Mouse (Mus musculus) granulocyte monocyte progenitor cell, adult 5-6 weeks (primary cell): Measurements from ENCODE around the gene Gm49601. TPM values are rescaled to one million over a fixed set of nuclear protein-coding genes. Genes with fewer than 3 reads are reported as not detected.

Experiments used
- ATAC-seq: replicated peaks from 2 replicates; pipeline ENCODE4 v1.8.0; 2016; ENCODE audit warnings: mild to moderate bottlenecking, moderate TSS enrichment, inconsistent platforms; ENCODE audit not compliant: poor library complexity, severe bottlenecking
- total RNA-seq, 2 experiments: library from RNA; stranded (forward) in 1 of 2; stranded (reverse) in 1 of 2; fragments of 200-712, 200-1000 nt in 1 of 2; fragments of >200 nt in 1 of 2; fragmentation: Nextera tagmentation in 1 of 2; gene quantifications; 2 replicates each; pipeline ENCODE4 v1.2.3; 2014 to 2017

The Gm49601 gene
- total RNA-seq (2014; fragmentation: Nextera tagmentation) (1.9 TPM in 1 of 2 replicates, not detected in the other), total RNA-seq (2017) (not detected in 2 replicates)

DNA sequence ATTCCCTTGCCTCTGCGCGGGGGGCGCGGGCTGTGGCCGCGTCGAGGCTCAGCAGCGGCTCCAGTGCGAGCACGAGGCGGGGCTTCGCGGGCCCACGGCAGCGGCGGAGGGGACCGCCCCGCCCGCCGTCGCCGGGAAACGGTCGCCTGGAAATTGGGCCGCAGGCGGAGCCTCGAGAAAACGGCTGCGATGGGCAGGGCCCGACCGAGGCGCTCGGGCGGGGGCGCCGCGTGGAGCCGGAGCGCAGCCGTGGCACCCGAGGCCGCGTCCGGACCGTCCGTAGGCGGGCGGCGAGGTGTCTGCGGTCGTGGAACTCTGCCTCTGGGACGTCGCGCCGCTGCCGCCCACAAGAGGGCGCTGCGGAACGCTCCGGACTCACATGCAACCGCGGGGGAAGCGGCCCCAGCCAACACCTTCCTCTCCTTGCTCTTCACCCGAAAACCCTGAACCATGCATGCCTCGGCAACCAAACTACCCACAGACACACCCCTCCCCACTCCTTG is at the start of gene Gm49601:
Gm49601 (minus strand) TSS at position 52 of the 503 bp plus-strand sequence.
- ATAC-seq: peak; percentile 73

DNA sequence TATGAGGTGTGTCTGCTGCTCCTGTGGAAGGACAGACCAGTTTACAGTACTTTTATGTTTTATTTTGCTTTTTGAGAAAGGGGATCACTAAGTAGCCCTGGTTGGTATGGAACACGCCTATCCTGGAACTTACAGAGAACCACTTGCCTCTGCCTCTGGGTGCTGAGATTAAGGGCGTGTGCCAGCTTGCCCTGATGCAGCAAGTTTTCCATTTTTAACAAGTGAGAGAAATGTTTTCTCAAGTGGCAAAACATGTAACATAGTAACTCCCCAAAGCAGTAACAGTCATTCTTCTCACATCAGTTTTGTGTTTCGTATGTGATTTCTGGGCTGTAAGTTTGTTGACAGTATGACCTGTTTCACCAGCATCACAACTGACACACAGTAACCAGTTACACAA is 46.8 kb upstream of the Gm49601 start:
- no peak for ATAC-seq

DNA sequence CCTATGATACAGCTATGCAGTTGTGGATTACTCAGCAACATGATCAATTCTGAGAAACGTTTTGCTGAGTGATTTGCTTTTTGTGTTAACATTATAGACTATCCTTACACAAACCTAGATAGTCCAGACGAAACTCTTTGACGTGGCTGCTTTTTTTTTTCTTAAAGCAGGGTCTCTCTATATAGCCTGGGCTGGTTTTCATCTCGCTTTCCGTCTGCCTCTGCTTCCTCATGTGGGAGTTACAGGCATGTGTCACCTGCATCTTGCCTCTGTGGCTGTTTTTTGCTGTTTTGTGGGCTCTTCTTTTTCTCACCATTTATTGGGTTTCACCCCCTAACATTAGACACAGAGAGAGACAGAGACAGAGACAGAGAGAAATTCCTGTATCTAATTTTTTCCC is 45.8 kb upstream of the Gm49601 start:
- ATAC-seq: no peak

DNA sequence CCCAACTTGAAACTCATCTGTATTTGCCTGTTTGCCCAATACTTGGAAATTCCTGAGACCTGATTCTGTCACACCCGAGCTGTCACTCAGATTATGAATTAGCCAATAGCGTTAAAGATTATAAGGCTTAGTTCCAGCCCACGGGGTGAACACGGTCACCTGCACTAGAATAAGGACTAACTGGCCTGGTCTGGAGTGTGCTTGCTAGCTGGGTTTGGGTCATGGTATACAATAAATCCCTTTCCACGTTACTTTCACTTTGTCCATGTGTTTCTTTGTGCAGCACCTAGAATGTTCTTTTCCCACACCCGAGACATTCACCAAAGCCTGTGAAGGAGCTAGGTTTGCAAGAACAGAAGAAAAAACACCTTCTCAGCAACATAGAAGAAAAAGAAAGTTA is 43.7 kb upstream of the Gm49601 start:
- ATAC-seq: no peak

DNA sequence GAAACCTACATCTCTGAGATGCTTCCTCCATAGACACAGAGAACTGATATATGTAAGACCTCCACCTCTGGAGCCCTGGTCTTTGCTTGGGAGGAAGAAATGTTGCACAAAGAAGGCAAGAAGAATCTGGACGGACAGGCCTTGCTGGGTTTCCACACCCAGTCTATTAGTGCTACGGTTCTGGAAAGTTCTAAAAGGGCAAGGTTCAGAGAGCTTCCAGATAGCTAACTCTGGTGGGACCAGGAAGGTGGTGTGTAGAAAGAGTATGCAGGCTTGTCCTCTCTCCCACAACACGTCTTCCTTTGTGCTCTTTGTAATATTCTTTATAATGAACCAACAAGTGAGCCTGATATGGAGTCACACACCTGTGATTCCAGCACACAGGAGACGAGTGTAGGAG is 32.4 kb upstream of the Gm49601 start:
- ATAC-seq: no peak

DNA sequence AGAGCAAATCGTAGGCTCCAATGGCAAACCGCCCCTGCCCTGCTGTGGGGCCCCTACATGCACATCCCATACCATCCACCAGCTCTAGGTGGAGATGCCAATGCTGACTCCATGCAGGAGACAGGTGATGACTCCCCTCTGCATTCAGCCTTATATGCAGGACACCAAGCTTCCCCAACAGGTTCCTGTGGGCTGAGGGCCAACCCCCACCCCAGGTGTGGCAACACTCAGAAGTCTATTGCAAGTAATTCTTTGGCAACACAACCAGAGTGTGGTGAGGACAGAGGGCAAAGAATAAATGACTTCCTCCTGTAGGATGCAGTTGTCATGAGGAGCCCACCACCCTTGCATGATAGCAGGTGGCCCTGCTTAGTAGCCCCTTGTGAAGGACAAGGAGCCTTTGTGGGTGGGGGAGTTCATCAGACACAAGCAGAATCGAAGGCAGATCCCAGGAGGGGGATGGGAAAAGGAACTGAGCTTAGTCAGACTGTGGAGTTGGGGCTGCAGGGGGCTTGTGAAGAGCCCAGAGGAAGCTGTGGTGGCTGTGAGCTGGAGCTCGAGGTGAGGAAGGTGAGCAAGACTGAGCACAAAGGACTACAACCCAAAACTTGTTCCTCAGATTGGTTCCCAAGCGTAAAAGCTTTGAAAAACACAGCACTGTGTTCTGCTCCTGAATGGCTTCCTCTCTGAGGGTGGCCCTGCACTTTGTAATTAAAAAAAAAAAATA is 29.3 kb upstream of the Gm49601 start:
- ATAC-seq: peak; percentile 92

DNA sequence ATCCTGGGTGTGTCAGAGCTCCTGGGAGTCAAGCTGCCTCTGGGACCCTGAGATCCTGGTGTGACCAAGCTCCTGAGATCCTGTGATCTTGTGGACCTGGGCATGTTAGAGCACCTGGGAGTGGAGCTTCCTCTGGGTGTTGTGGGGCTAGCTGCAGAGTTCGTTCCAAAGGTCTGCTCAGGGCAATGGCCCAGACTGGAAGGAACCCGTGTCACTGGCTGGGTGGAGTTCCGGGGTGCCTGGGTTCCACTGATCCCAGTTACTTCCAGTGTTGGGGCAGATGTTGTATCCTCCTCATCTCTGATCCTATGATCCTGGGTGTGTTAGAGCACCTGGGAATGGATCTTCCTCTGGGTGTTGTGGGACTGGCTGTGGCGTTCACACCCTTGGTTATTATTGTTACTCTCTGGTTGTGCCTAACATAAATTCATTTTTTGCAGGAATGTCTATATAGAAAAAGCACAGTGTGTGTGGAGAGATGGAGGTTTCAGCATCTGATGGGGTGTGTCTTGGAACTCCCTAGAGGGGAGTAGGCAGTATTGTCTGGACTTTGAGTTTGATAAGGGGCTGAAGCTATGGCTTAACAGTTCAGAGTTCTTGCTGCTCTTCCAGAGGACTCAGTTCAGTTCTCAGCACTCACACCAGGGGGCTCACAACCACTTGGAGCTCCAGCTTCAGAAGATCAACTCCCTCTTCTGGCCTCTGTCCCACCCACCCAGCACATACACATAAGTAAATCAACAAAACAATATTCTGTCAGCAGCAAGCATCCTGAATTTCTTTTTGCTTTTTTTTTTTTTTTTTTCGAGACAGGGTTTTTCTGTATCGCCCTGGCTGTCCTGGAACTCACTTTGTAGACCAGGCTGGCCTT is 27.3 kb upstream of the Gm49601 start:
- no peak for ATAC-seq

DNA sequence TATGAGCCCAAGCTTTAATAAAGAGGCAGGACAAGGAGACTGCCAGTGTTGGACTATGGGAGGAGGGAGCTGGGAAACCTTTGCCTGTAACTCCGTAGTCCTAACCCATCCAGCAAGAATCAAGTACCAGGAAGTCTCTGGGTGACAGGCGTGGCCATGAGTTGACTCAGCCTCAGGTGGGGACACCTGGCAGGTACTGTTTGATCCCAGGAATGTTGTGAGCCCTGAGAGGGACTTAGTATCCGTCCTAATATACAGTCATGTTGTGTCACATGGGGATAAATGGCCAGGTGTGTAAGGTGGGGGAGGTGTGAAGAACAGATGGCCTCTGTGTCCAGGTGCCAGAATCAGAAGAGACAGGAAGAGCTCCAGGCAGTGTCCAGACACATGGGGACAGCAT is 22.9 kb upstream of the Gm49601 start:
- ATAC-seq: no peak

DNA sequence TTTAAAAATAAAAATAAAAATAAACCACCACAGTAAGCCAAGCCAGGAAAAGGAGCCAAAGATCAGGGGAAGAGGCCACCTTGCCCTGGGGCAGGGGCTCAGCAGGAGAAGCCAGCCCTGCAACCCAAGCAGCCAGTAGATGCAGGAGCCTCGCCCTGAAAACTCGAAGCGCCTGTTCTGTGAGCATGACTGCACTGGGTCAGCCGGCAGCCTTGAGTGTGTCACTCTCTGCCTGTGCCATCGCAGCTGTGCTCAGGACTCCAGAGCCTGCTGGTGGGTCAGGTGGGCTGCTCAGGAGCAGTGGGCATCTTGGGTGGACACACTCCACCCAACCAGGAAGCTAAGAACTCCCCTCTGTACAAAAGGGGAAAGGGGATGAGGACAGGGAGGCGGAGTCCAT is 19.1 kb upstream of the Gm49601 start:
- no peak for ATAC-seq

DNA sequence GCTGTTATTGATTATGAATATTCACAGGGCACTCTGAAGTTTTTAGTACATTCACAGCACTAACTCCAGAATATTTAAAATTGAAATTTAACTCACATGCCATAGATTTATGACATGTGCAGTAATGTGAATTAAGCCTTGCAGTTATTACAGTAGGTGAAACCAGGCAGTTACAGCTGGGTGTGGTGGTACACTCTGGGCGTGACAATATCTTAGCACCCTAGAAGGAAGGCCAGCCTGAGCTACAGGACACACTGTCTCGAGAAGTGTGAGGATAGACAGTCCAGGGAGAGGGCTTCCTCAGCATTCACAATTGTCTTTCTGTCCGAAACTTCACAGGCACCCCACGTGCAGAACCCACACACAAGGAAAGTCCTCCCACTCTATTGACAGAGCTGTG is 18.3 kb upstream of the Gm49601 start:
- ATAC-seq: no peak

DNA sequence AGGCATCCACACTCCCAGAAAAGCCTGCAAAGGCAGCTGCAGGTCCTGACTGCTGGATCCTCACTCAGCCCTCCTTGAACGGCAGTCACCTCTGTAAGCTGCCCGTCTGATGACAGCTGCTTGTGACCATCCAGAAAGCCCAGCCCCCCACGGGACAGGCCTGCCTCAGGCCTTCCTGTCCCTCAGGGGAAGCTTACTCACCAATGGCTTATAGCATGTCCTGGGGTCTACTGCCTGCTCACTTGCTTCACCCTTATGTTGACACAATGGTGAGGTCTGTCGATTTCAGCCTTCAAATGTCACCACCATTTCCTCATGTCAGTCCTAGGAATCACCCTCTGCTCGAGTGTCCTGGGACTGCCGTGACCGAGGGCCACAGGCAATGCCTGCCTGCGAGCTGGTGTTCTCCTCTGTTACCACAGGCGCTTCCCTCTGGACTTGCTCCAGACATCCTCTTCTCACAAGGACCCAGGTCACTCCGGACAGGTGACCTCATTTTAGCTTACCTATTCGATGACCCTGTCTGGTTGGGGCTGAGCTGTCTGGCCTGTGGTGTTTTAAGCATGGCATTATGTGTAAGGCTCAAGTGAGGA is 17.3 kb upstream of the Gm49601 start:
- ATAC-seq: peak; percentile 65

DNA sequence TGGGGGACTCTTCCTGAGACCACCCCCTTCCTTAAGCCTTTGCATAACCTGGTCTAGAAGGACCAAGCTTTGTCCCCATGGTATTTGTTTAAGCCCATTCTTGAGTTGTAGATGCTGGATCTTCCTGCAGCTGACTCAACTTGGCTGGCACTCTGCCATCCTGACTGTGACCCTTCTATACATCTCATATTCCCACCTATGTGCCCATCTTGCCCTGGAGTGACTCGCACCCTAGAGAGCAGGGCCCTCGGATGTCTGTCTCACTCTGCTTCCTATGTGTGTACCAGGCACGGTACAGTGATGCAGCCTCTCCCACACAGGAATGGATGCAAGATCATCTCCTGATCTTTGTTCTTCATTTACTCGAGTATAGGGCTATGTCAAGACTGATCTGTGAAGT is 16.7 kb upstream of the Gm49601 start:
- ATAC-seq: no peak

DNA sequence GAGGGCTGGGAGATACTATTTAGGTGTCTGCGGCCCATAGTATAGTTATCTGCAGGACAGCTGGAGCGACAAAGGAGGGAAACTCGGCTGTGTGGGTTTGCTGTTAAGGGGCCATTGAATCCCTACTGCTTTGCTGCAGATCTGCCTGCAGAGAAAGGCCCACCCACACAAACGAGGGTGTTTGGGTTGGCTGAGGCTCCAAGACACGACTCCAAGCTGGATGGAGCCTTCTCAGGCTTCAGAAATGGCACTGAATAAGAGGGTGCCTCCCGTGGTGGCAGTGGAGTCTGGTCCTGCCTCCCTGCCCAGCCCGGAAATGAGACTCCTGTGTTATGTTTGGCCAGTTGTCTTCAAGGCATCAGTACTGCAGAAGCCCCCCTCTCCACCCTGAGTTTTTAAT is 16.1 kb upstream of the Gm49601 start:
- no peak for ATAC-seq

DNA sequence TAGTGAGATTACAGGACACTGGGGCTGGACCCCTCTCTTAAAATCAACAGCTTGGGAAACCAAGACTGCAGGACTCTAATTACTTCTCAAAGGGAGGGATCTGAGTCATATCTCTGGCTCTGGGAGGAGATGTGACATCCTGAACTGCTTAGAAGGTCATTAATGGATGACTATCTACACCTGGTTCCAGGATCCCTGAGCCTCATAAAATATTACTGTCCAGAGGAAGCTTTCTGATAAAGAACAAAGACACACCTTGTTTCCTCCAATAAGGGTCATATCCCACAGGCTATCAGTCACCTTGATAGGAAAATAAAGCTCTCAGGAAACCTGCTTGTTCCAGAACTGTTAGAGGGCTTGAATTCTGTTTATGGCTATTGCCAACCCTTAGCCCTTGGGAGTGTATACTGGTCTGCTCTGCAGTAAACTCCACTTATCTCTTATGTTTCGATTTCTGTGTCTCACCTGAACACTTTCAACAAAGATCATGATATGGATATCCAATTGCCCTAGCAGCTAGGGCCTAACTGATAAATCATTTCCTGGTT is 13.2 kb upstream of the Gm49601 start:
- ATAC-seq: no peak

DNA sequence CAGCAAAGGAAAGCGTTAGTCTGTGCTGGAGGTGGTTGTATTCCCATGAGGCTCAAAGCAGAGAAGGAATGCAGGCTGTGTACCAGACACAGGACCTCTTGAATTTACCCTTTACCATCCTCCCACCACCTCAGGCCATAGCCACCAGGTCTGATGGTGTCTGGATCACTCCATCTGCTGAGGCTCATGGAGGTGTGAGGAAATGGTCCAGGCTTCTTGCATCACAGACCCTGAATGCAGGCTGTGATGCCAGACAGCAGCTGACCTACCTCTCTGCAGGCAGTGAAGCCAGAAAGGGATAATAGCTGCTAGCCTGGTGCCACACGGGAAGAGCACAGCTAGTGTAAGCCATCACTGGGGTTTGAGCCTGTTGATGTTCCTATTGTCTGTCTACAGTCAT is 12.2 kb upstream of the Gm49601 start:
- no peak for ATAC-seq

DNA sequence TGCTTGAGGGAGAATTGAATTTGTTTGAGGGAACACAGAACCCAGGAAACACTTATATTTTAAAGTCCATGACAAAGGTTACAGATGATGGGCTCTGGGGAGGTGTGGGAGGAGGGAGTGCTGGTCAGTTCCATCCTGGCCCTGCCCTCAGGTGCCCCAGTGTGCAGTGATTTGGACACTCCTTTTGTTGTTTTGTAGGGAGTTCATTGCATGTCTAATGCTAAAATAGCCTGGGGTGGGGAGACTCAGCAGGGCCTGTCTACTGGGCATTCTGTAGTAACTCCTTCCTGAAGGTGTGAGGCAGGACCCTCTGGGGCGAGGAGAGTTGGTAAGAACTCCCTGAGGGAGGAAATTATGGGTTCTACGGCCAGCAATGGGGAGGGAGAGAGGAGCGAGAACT is 10.6 kb upstream of the Gm49601 start:
- no peak for ATAC-seq

DNA sequence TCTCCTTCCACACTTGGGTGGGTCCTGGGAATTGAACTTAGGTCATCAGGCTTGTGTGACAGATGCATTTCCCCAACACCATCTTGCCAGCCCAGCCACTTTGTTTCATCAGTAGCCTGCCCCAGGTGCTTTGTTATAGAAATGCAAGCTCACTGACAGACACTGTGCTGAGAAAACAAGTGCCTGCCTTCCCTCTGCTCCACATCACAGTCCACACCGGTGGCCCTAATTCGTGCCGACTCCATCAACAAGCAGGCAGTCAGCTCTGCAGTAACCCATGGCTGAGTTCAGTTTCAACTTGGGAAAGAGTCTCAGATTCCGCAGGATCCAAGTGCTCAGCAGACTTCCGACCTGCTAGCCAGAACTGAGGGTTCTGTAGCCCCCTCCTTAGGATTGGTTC is 10.2 kb upstream of the Gm49601 start:
- ATAC-seq: no peak

DNA sequence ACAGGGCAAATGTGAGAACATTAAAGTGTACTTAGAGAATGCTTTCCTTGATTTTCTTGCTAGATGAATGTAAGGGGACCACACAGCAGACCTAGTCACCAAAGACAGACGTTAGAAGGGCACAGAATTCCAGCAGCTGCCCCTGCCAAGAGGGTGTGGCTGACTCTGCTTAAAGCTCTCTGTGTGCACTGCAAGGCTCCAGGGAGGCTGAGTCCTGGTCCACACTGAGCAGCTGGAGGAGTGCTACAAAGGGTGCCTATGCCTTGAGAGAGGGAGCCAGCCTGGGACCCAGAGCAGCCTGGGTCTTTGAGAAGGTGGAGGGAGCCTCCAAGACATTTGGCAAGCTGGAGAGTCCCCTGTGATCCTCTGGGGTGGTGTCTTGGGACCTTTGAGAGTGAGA is 7.1 kb upstream of the Gm49601 start:
- no peak for ATAC-seq

DNA sequence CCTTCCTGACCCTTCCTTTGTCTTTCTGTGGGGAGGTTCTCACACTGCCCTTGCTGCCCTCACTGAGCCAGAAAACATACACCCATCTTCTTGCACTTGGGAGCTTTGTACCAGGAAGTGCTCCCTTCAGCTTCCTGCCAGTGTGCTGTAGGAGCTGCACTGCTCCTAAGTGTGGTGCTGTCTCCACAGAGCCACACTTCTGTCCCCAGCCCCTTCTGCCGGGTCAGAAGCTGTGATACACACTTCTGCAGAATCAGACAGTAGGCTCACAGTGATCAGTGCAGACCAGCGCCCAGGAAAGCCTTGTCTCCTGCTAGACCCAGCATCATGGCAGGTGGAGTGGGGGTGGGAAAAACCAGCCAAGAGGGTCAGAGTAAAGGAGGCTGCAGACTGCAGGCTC is 6.6 kb upstream of the Gm49601 start:
- no peak for ATAC-seq

DNA sequence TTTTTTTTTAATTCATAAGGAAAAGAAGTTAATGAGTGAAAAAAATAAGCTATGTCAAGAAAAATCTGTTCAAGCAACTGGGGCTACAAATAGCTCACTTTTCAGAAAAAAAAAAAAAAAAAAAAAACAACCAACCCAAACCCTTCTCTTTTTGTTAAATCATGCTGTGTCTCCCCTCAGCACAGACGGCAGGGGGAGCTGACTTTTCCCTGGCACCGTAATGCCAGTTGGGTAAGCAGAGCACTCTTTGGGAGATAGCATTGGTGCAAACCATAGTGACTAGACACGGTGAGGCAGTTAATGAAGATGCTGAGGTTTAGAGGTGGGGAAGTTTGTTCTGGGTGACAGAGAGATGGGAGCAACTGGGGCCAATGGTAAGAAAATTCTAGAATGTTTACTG is 5.8 kb upstream of the Gm49601 start:
- ATAC-seq: no peak

DNA sequence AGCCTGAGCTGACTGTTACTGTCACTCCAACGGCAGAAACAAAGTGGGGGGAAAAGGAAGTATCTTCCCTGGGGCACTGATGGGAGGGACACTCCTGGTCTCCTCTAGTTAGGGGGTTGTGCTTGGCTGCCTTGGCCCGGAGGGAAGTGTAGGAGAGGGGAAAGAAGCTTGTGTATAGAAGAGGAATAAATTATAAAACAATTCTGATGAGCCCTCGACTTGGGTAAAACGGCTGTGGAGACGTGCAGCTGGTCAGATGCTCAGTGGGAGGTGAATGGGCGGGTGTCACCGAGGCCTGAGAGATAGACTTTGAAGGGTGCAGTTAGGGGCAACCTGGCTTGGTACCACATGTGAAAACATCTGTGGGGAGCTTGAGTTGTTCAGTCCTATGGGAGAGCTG is 4.9 kb upstream of the Gm49601 start:
- no peak for ATAC-seq
